Mouse (Mus musculus) small intestine, adult 2 months (tissue): ENCODE data around the gene Isg20l2.

Source experiments
- CTCF ChIP-seq: fragments of 200-500 bp; IDR thresholded peaks from 2 replicates; pipeline ENCODE4 v1.5.1; 2012; ENCODE audit warnings: low read depth, mild to moderate bottlenecking, control low read depth, inconsistent platforms, low read length, moderate library complexity, mixed read lengths; ENCODE audit not compliant: insufficient replicate concordance, insufficient read length; ENCODE audit errors: extremely low read depth
- POLR2A ChIP-seq: fragments of 200-500 bp; IDR thresholded peaks from 2 replicates; pipeline ENCODE4 v1.6.1; 2012; ENCODE audit warnings: low read depth, mild to moderate bottlenecking, control low read depth, inconsistent platforms, low read length, moderate library complexity

- TF ChIP-seq CTCF (no peak), POLR2A (no peak)
Observed at GRCm38 (mm10) chr3:87906601-87906980, 23.5 kb upstream of the Isg20l2 start.
